Mouse (Mus musculus) embryonic facial prominence, embryonic 13.5 days (tissue): Measurements from ENCODE around the gene Hist1h4i. TPM values are rescaled to one million over a fixed set of nuclear protein-coding genes. Genes with fewer than 3 reads are reported as not detected.

ENCODE experiments used
- ATAC-seq: fragments of 200-750 bp; cut with Nextera tagmentation; 2 replicates; pipeline ENCODE4 v1.8.0; 2017; ENCODE audit warnings: low read depth; ENCODE audit not compliant: insufficient number of reproducible peaks, insufficient read depth, low FRiP score, low TSS enrichment
- H3K27ac ChIP-seq: fragments of 300-500 bp; sonication (generic); 2 replicates; pipeline ENCODE4 v1.5.1; 2015; ENCODE audit warnings: moderate library complexity, mild to moderate bottlenecking, inconsistent platforms
- H3K27me3 ChIP-seq: fragments of 300-500 bp; sonication (generic); 2 replicates; pipeline ENCODE4 v1.6.1; 2015; ENCODE audit warnings: mild to moderate bottlenecking, inconsistent platforms
- H3K36me3 ChIP-seq: fragments of 300-500 bp; sonication (generic); 2 replicates; pipeline ENCODE4 v1.6.1; 2015; ENCODE audit warnings: mild to moderate bottlenecking, inconsistent platforms
- H3K4me1 ChIP-seq: fragments of 300-500 bp; sonication (generic); 2 replicates; pipeline ENCODE4 v1.6.1; 2015; ENCODE audit warnings: inconsistent platforms
- H3K4me2 ChIP-seq: fragments of 300-500 bp; sonication (generic); 2 replicates; pipeline ENCODE4 v1.6.1; 2015; ENCODE audit warnings: moderate library complexity, mild to moderate bottlenecking, inconsistent platforms
- H3K4me3 ChIP-seq: fragments of 300-500 bp; sonication (generic); 2 replicates; pipeline ENCODE4 v1.5.1; 2015; ENCODE audit warnings: mild to moderate bottlenecking, inconsistent platforms
- H3K9ac ChIP-seq: fragments of 300-500 bp; sonication (generic); 2 replicates; pipeline ENCODE4 v1.6.1; 2015; ENCODE audit warnings: mild to moderate bottlenecking, inconsistent platforms
- H3K9me3 ChIP-seq: fragments of 300-500 bp; sonication (generic); 2 replicates; pipeline ENCODE4 v1.6.1; 2016; ENCODE audit warnings: inconsistent platforms
- WGBS: fragments of 180-500 bp; shearing (Covaris S2); methylation state at CpG from one replicate; pipeline ENCODE4 v1.1.7; 2015; ENCODE audit warnings: mixed read lengths; 5-methylcytosine and 5-hydroxymethylcytosine counted together
- polyA plus RNA-seq: library from polyadenylated mRNA; unstranded; fragments of >200 nt; fragmentation: Nextera tagmentation; extraction: Ambion mirVana; gene quantifications from 2 replicates; pipeline ENCODE4 v1.2.1, GENCODE M21; 2015

Gene Hist1h4i
- polyA plus RNA-seq, 1 experiment from 2014 or later = 31.3 TPM

DNA sequence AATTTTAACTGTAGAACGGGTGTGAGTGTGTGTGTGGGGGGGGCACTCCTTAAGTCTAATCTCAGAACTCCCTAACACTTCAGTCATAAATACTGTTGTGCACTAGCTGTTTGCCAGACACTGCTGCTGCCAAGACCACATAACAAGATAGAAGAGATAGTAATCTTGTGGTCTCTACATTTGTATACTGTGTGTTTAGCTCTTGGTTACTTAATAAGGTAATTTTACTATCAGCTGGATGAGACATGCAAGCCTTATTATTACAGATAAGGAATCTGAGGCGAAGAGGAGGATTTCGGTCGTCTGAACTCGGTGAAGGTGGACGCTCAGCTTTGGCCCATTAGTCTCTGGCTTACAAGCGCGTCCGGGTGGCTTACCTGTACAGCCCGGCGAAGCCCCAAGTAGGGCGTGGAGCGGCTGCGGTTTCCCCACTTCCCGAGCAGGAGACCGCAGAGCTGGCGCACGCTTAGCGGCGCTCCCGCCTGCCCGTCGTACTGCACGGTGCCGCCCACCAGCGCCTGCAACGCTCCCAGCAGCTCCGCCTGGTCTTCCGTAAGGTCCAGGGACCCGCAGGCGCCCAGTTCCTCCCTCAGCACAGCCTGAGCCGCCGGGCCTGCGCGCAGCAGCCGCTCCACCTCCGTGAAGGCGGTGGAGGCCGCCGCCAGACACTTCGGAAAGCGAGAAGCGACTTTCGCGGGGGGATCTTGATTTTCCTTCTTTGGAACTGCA, 35.4 kb downstream of the Hist1h4i start:
- WGBS = under 1% methylated on average over 45 of the region's 45 CpGs
- peaks cover 18% of the 10 kb centered on the region for H3K4me1 ChIP-seq
- ATAC-seq = peak; percentile 77

DNA sequence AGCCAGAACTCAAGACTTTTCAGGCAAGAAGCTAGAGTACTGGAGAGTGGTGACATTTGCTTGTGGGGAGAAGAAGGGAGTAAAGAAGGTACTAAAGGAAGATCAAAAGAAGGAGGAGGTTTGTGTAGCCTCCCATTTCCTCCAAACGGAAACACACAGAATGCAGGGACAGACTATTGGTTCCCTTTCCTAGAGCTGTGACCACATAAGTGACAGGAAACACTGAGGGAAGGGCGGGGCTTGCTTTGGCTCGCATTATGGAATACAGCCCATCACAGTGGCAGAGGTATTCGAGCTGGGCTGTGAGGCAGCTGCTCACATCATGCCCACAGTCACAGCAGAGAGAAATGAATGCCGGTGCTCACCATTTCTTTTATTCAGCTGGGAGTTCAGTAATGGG, 39.3 kb downstream of the Hist1h4i start:
- WGBS = 20% methylated on average over 5 of the region's 5 CpGs
- Histone ChIP-seq H3K27me3 (peaks cover 100% of the 10 kb centered on the region), H3K9ac (no peak overlapping the region), H3K36me3 (no peaks in the 10 kb centered on the region), H3K4me1 (peaks cover 14% of the 10 kb centered on the region), H3K27ac (no peak overlapping the region), H3K4me2 (no peak overlapping the region), H3K9me3 (no peaks in the 10 kb centered on the region), H3K4me3 (no peak overlapping the region)
- no peak for ATAC-seq

More for the DNA sequence above, 35.4 kb downstream of the Hist1h4i start:
- Histone ChIP-seq H3K9me3 (no peaks in the 10 kb centered on the region), H3K4me2 (peak overlapping the region; percentile 95), H3K36me3 (no peaks in the 10 kb centered on the region), H3K9ac (peak overlapping the region; percentile 68), H3K27ac (no peak overlapping the region), H3K4me3 (peak overlapping the region; percentile 59), H3K27me3 (peaks cover 100% of the 10 kb centered on the region)

DNA sequence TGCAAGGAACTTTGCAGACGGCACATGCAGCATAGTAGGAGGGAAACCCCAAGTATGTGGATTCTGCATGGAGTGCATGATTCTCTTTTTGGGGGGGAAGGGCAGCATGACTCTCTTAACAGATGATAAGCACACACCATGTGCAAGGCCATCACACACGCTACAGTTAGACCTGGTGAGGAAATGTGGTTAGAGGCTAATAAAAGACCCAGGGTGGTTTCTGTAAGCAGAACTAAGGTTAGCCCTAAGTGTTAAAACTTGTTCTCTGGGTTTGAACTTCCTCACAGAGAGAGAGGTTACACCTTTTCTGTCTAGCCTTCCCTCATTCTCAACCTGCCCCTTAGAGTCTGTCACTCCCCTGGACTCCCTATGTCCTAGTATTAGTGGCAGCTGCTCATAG, 39.8 kb downstream of the Hist1h4i start:
- Histone ChIP-seq H3K27me3 (peaks cover 100% of the 10 kb centered on the region), H3K9me3 (no peaks in the 10 kb centered on the region), H3K27ac (no peak overlapping the region), H3K4me1 (peaks cover 9% of the 10 kb centered on the region), H3K36me3 (no peaks in the 10 kb centered on the region), H3K9ac (no peak overlapping the region), H3K4me3 (no peak overlapping the region), H3K4me2 (no peak overlapping the region)
- ATAC-seq = no peak
- WGBS = 47% methylated on average over 2 of the region's 2 CpGs

DNA sequence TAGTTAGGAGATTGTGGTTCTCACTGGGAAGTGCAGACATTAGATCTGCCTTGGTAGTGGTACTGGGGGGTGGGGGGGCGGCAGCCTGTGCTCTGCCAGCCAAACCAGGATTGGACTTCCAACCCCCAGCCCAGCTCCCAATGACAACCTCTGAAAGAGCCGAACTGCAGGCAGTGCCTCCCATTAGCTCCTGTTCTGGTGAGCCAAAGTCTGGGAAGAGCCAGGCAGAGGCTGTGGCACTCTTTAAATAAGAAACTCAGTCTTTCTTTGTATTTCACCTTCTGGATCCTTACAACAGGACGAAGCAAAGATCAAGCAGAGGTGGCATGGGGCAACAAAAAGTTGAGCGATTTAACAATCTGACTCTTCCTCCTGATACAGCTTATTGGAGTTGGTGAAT, 42.0 kb downstream of the Hist1h4i start:
- no peak overlapping the region for H3K4me2 ChIP-seq
- no peaks in the 10 kb centered on the region for H3K36me3 ChIP-seq
- WGBS = 38% methylated on average over 4 of the region's 4 CpGs
- H3K9me3 ChIP-seq = no peaks in the 10 kb centered on the region
- ATAC-seq = no peak
- H3K27ac ChIP-seq = no peak overlapping the region
- H3K27me3 ChIP-seq = peaks cover 94% of the 10 kb centered on the region
- no peak overlapping the region for H3K9ac ChIP-seq
- peaks cover 8% of the 10 kb centered on the region for H3K4me1 ChIP-seq
- H3K4me3 ChIP-seq = no peak overlapping the region

DNA sequence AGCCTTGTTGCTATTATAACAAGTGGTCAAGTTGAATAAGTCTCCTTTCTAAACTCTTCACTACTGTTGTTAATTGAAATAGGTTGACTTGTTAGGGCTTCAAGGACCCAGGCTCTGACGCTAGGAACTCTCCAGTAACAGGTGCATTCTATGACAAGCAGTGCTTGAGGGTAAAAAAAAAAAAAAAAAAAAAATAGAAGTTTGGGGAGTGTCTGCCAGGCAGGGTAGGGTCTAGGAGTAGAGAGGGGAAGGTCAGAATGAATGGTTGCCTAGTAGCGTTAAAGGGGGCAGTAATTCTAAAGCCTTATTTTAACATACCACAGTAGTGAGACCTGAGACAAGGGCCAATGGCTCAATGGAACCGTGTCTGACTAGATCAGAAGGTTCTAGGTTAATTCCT, 42.8 kb downstream of the Hist1h4i start:
- no peak overlapping the region for H3K27ac ChIP-seq
- H3K4me2 ChIP-seq = no peak overlapping the region
- H3K9ac ChIP-seq = no peak overlapping the region
- H3K9me3 ChIP-seq = no peaks in the 10 kb centered on the region
- H3K4me1 ChIP-seq = peaks cover 8% of the 10 kb centered on the region
- ATAC-seq = no peak
- H3K27me3 ChIP-seq = peaks cover 91% of the 10 kb centered on the region
- WGBS = 17% methylated on average over 3 of the region's 3 CpGs
- H3K4me3 ChIP-seq = no peak overlapping the region
- no peaks in the 10 kb centered on the region for H3K36me3 ChIP-seq

DNA sequence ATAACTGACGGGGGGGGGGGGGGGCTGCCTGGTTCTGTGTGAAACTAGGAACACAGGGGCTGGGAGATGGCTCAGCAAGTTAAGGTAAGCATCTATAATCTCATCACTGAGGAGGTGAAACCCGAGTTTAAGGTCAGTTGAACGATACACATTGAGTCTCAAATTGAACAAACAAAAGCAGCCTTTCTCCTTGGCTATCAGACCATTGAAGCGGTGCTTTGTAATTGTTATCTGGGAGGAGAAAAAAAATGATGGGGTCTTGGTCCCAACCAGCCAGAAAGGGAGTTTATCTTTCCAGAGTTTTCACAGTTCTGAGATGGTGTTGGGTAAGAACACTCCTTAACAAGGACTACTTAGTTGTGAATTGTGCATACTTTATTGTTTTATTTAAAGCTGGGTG, 43.3 kb downstream of the Hist1h4i start:
- H3K4me2 ChIP-seq = 0 out of 2 replicates have a peak overlapping the region, but pooled peaks have one; percentile 47
- no peak for ATAC-seq
- H3K27ac ChIP-seq = no peak overlapping the region
- 11% methylated on average over 4 of the region's 4 CpGs for WGBS
- no peaks in the 10 kb centered on the region for H3K36me3 ChIP-seq
- peaks cover 8% of the 10 kb centered on the region for H3K4me1 ChIP-seq
- H3K9ac ChIP-seq = no peak overlapping the region
- peaks cover 88% of the 10 kb centered on the region for H3K27me3 ChIP-seq
- no peaks in the 10 kb centered on the region for H3K9me3 ChIP-seq
- no peak overlapping the region for H3K4me3 ChIP-seq

DNA sequence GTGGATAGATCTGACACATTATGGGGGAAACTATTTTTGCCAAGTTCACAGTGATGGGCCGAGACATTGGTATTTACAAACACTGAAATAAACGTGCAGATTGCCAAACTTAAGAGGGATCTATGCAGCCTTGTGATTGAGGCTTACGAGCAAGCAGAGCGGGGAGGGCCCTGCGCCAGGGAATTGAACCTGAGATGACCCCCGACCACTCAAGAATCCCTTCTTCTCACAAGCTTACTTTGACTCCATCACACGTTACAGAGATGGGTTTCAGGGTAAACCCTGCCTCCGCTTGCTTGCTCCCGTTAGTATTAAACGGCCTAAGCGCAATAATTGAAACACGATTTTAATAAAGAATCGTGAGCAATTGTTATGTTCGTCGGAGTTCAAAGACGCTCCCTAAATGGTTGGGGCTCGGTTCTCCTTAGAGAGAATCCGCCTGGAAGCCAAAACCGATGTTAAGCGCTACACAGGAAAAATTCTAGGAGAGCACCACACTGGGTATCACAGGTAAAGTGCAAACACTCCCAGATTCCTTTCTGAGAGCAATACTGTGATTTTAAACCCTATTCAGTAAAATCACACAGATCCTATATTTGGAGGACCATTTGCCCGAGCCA, 43.9 kb downstream of the Hist1h4i start:
- H3K36me3 ChIP-seq = no peaks in the 10 kb centered on the region
- H3K27ac ChIP-seq = no peak overlapping the region
- peak overlapping the region; percentile 24 for H3K4me3 ChIP-seq
- H3K27me3 ChIP-seq = peaks cover 86% of the 10 kb centered on the region
- WGBS = under 1% methylated on average over 21 of the region's 21 CpGs
- ATAC-seq = no peak
- H3K4me1 ChIP-seq = peaks cover 8% of the 10 kb centered on the region
- H3K4me2 ChIP-seq = peak overlapping the region; percentile 47
- no peak overlapping the region for H3K9ac ChIP-seq
- no peaks in the 10 kb centered on the region for H3K9me3 ChIP-seq

DNA sequence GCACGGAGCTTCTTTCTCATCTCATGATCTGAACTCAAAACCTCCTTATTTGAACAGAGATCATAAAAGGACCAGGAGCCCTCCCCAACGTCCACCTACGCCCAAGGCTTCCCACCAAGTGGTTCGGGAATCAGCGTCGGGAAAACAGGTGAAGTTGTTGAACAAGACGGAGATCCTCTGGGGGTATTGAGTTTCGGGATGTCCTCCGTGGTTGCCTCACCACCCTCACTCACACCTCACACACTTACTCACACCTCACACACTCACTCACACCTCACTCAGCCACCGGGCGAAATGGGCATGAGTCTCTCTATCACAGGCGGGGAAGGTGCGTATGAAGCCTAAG, 44.3 kb downstream of the Hist1h4i start:
- no peak overlapping the region for H3K27ac ChIP-seq
- ATAC-seq = no peak
- peaks cover 8% of the 10 kb centered on the region for H3K4me1 ChIP-seq
- H3K4me3 ChIP-seq = peak overlapping the region; percentile 24
- no peak overlapping the region for H3K9ac ChIP-seq
- H3K36me3 ChIP-seq = no peaks in the 10 kb centered on the region
- H3K9me3 ChIP-seq = no peaks in the 10 kb centered on the region
- WGBS = under 1% methylated on average over 13 of the region's 13 CpGs
- H3K27me3 ChIP-seq = peaks cover 81% of the 10 kb centered on the region
- H3K4me2 ChIP-seq = peak overlapping the region; percentile 47

DNA sequence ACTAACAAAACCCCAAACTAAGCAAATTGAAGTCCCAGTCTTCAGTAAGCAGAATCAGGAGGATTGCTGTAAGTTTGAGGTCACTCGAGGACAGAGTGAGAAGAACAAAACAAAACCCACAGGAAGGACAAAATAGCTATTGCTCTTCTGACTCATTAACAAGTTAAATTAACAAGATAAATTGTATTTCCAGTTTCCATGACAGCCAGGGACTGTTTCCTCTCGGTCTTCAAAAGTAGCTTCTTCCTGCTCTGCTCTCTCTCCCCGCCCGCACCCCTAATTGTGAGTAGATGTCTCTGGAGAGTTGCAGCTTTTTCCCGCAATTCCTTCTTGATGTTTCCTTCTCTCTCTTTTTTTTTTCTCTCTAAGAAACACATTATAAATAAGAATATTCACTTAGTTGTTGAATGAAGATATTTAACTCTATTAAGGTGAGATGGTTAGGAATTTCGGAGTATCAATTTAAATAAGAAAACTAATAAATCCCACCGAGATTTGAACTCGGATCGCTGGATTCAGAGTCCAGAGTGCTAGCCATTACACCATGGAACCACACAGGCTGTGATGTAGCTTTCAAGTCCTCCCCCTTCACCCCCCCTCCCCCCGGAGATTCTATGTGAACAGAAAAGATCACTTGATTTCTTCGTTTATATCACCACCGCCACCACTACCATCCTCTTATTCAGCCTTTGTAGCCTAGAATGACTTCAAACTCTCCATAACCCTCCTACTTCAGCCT, 44.9 kb downstream of the Hist1h4i start:
- no peaks in the 10 kb centered on the region for H3K36me3 ChIP-seq
- no peak overlapping the region for H3K9ac ChIP-seq
- H3K4me3 ChIP-seq = peak overlapping the region; percentile 38
- peaks cover 75% of the 10 kb centered on the region for H3K27me3 ChIP-seq
- H3K4me2 ChIP-seq = peak overlapping the region; percentile 54
- WGBS = 2% methylated on average over 12 of the region's 12 CpGs
- H3K27ac ChIP-seq = no peak overlapping the region
- ATAC-seq = no peak
- H3K4me1 ChIP-seq = peaks cover 8% of the 10 kb centered on the region
- no peaks in the 10 kb centered on the region; the same call in 1 of the 2 replicates for H3K9me3 ChIP-seq

DNA sequence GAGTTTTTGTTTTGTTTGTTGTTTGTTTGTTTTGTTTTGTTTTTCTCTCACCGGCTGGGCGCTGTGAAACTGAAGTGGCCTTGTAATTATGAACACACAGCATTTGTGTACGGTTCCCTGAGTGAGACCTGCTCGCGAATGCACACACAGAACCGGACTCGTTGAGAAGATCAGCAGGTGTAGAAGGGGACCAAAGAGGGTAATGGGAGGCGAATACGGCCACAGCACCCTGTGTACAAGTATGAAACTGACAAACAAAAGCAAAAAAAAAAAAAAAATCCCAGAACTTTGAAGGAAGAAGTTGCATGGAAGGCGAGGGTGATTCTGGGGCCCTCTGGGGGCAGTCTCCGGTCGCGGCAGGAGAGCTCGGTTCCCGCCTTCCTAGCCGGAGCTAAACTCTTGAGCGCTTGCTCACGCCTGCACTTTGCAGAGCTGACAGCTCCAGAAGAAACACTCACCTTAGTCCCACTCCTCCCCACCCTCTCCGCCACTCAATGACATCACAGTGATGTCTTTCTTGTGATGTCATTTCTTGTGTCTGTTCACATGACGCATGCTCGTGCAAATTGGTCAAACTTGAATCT, 45.7 kb downstream of the Hist1h4i start:
- ATAC-seq = 0 out of 2 replicates have a peak, but pooled peaks have one; percentile 37
- H3K4me3 ChIP-seq = peak overlapping the region; percentile 38
- under 1% methylated on average over 21 of the region's 21 CpGs for WGBS

DNA sequence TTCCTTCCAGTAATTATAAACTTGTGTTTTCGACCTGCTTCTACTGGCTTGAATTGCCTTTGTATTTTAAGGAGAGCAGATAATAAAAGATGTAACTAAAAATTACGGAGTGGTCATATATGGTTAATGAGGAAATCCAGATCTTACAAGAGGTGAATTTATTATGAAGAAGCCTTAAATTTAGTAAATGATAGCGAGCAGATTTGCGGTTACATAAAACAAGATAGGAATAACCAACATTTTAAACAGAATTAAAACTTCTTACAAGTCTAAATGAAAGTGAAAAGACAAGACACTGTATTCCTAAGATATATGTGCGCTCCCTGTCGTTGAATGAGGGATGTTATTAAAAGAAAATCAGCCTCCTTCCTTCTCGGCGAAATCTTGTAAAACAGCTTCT, 46.3 kb downstream of the Hist1h4i start:
- Histone ChIP-seq H3K4me3 (peak overlapping the region; percentile 38), H3K9ac (no peak overlapping the region), H3K27ac (no peak overlapping the region), H3K4me1 (peaks cover 8% of the 10 kb centered on the region), H3K27me3 (peaks cover 65% of the 10 kb centered on the region), H3K4me2 (peak overlapping the region; percentile 54), H3K36me3 (no peaks in the 10 kb centered on the region), H3K9me3 (no peaks in the 10 kb centered on the region; the same call in 1 of the 2 replicates)
- WGBS = 4% methylated on average over 8 of the region's 8 CpGs
- ATAC-seq = no peak

More for the DNA sequence above, 45.7 kb downstream of the Hist1h4i start:
- H3K4me2 ChIP-seq = peak overlapping the region; percentile 54
- no peaks in the 10 kb centered on the region for H3K36me3 ChIP-seq
- peaks cover 67% of the 10 kb centered on the region for H3K27me3 ChIP-seq
- H3K4me1 ChIP-seq = peaks cover 8% of the 10 kb centered on the region
- H3K27ac ChIP-seq = no peak overlapping the region
- no peak overlapping the region for H3K9ac ChIP-seq
- no peaks in the 10 kb centered on the region; the same call in 1 of the 2 replicates for H3K9me3 ChIP-seq
